Mouse (Mus musculus): ENCODE measurements around the gene Khnyn. TPM values are rescaled to one million over a fixed set of nuclear protein-coding genes. Genes with fewer than 3 reads are reported as not detected.

Khnyn gene
- total and polyA plus RNA-seq, 2 experiments from 2014 or later: 5.3 to 20.0 TPM

- no peak overlapping the region for H3K4me3 ChIP-seq (ENCODE audit: low read depth, low read length)
- no peak overlapping the region for H3K27ac ChIP-seq (ENCODE audit: low read depth, low read length)
- H3K27me3 ChIP-seq (ENCODE audit: insufficient read depth, low read length): no peaks in the 10 kb centered on the region
- DNase-seq (peak; percentile 93), ATAC-seq (peak; percentile 90)
- no peaks in the 10 kb centered on the region for H3K9me3 ChIP-seq (ENCODE audit: low read length)
- no peaks in the 10 kb centered on the region for H3K36me3 ChIP-seq (ENCODE audit: insufficient read depth)
- no peak overlapping the region; the same call in 1 of the 2 replicates for H3K4me2 ChIP-seq (ENCODE audit: low read depth)
- no peaks in the 10 kb centered on the region for H3K4me1 ChIP-seq (ENCODE audit: insufficient read depth)
- 43% methylated on average over 14 of the region's 14 CpGs for WGBS
- TF ChIP-seq CTCF (IDR thresholded peaks at IDR 0.05; ENCODE audit: low read depth): peak; percentile 95
- peak overlapping the region; percentile 2; the same call in 1 of the 2 replicates for H3K9ac ChIP-seq
Measured at GRCm38 (mm10) chr14:55918240-55919082, 33.7 kb downstream of the Khnyn start.

- no peaks in the 10 kb centered on the region for H3K27me3 ChIP-seq (ENCODE audit: insufficient read depth, low read length)
- H3K9ac ChIP-seq: no peak overlapping the region
- H3K4me1 ChIP-seq (ENCODE audit: insufficient read depth): no peaks in the 10 kb centered on the region
- 87% methylated on average over 7 of the region's 7 CpGs for WGBS
- no peak for ATAC-seq
- no peak overlapping the region for H3K4me3 ChIP-seq (ENCODE audit: low read depth, low read length)
- H3K27ac ChIP-seq (ENCODE audit: low read depth, low read length): no peak overlapping the region
- no peak for DNase-seq
- H3K9me3 ChIP-seq (ENCODE audit: low read length): no peaks in the 10 kb centered on the region
- no peak for TF ChIP-seq CTCF (IDR thresholded peaks at IDR 0.05; ENCODE audit: low read depth)
- H3K4me2 ChIP-seq (ENCODE audit: low read depth): no peak overlapping the region
- H3K36me3 ChIP-seq (ENCODE audit: insufficient read depth): no peaks in the 10 kb centered on the region
Measured at GRCm38 (mm10) chr14:55922475-55923232, 37.9 kb downstream of the Khnyn start.

GRCm38 (mm10) chr14:55926847-55927246 lies 42.1 kb downstream of the Khnyn start:
- DNase-seq (no peak), ATAC-seq (no peak)
- H3K36me3 ChIP-seq (ENCODE audit: insufficient read depth): no peaks in the 10 kb centered on the region
- 89% methylated on average over 4 of the region's 4 CpGs for WGBS
- no peak overlapping the region for H3K4me3 ChIP-seq (ENCODE audit: low read depth, low read length)
- H3K9ac ChIP-seq: no peak overlapping the region
- no peaks in the 10 kb centered on the region for H3K27me3 ChIP-seq (ENCODE audit: insufficient read depth, low read length)
- H3K4me1 ChIP-seq (ENCODE audit: insufficient read depth): no peaks in the 10 kb centered on the region
- H3K27ac ChIP-seq (ENCODE audit: low read depth, low read length): no peak overlapping the region
- H3K9me3 ChIP-seq (ENCODE audit: low read length): 0 out of 2 replicates have a peak, but pooled peaks cover 5% of the 10 kb centered on the region
- H3K4me2 ChIP-seq (ENCODE audit: low read depth): no peak overlapping the region
- TF ChIP-seq CTCF (IDR thresholded peaks at IDR 0.05; ENCODE audit: low read depth): no peak

GRCm38 (mm10) chr14:55929263-55929997 lies 44.7 kb downstream of the Khnyn start:
- Histone ChIP-seq H3K4me1 (ENCODE audit: insufficient read depth) (no peaks in the 10 kb centered on the region), H3K9me3 (ENCODE audit: low read length) (0 out of 2 replicates have a peak, but pooled peaks cover 5% of the 10 kb centered on the region), H3K4me2 (ENCODE audit: low read depth) (no peak overlapping the region), H3K9ac (no peak overlapping the region), H3K4me3 (ENCODE audit: low read depth, low read length) (no peak overlapping the region), H3K27me3 (ENCODE audit: insufficient read depth, low read length) (no peaks in the 10 kb centered on the region), H3K27ac (ENCODE audit: low read depth, low read length) (no peak overlapping the region), H3K36me3 (ENCODE audit: insufficient read depth) (no peaks in the 10 kb centered on the region)
- no peak for DNase-seq
- ATAC-seq: no peak
- 84% methylated on average over 12 of the region's 12 CpGs for WGBS
- TF ChIP-seq CTCF (IDR thresholded peaks at IDR 0.05; ENCODE audit: low read depth): no peak

GRCm38 (mm10) chr14:55933586-55933985 lies 48.8 kb downstream of the Khnyn start:
- no peaks in the 10 kb centered on the region for H3K27me3 ChIP-seq (ENCODE audit: insufficient read depth, low read length)
- 49% methylated on average over 7 of the region's 7 CpGs for WGBS
- no peak overlapping the region for H3K4me3 ChIP-seq (ENCODE audit: low read depth, low read length)
- no peaks in the 10 kb centered on the region for H3K4me1 ChIP-seq (ENCODE audit: insufficient read depth)
- H3K27ac ChIP-seq (ENCODE audit: low read depth, low read length): no peak overlapping the region
- H3K36me3 ChIP-seq (ENCODE audit: insufficient read depth): no peaks in the 10 kb centered on the region
- no peak overlapping the region for H3K9ac ChIP-seq
- TF ChIP-seq CTCF (IDR thresholded peaks at IDR 0.05; ENCODE audit: low read depth): no peak
- H3K9me3 ChIP-seq (ENCODE audit: low read length): 0 out of 2 replicates have a peak, but pooled peaks cover 5% of the 10 kb centered on the region
- ATAC-seq (peak; percentile 47), DNase-seq (peak; percentile 2)
- H3K4me2 ChIP-seq (ENCODE audit: low read depth): no peak overlapping the region

- DNase-seq: peak; percentile 4
- no peak overlapping the region for H3K27ac ChIP-seq (ENCODE audit: low read depth, low read length)
- 55% methylated on average over 7 of the region's 7 CpGs for WGBS
- no peak overlapping the region for H3K4me3 ChIP-seq (ENCODE audit: low read depth, low read length)
- no peaks in the 10 kb centered on the region for H3K9me3 ChIP-seq (ENCODE audit: low read length)
- TF ChIP-seq CTCF (IDR thresholded peaks at IDR 0.05; ENCODE audit: low read depth): peak; percentile 20; the same call in 1 of the 2 replicates
- H3K9ac ChIP-seq: no peak overlapping the region
- H3K27me3 ChIP-seq (ENCODE audit: insufficient read depth, low read length): no peaks in the 10 kb centered on the region
- no peak for ATAC-seq
- H3K4me1 ChIP-seq (ENCODE audit: insufficient read depth): no peaks in the 10 kb centered on the region
- H3K4me2 ChIP-seq (ENCODE audit: low read depth): no peak overlapping the region
- H3K36me3 ChIP-seq (ENCODE audit: insufficient read depth): no peaks in the 10 kb centered on the region
Measured at GRCm38 (mm10) chr14:55940070-55940800, 55.5 kb downstream of the Khnyn start.
